Mouse (Mus musculus) urinary bladder, postnatal 4 days (tissue): Measurements from ENCODE around the gene Rab5if.
"Not testable (repeated sequence)": the region's sequence is repeated elsewhere in the genome, so short reads cannot be mapped to it uniquely, and the experiment has no call there.

ENCODE experiments used
- DNase-seq, 2 experiments: peaks; one replicate each; pipeline ENCODE4 v3.0.0; 2021 to 2022; ENCODE audit warnings: low spot score in 2 of 2

Gene Rab5if

GRCm38 (mm10) chr2:156862772-156863486 is at the start of gene Rab5if:
Gene Rab5if, plus strand, starts transcription at chr2:156863128.
- DNase-seq: peak; percentile 98

GRCm38 (mm10) chr2:156814344-156814801 is 48.6 kb upstream of the Rab5if start:
- no peak for DNase-seq

- no peak for DNase-seq
Observed at GRCm38 (mm10) chr2:156814893-156815292, 48.0 kb upstream of the Rab5if start.

- DNase-seq: no peak
Observed at GRCm38 (mm10) chr2:156815412-156815811, 47.5 kb upstream of the Rab5if start.

- no peak for DNase-seq
Observed at GRCm38 (mm10) chr2:156816116-156816515, 46.8 kb upstream of the Rab5if start.

GRCm38 (mm10) chr2:156825128-156825527 is 37.8 kb upstream of the Rab5if start:
- not testable (repeated sequence) for DNase-seq

- no peak for DNase-seq
Observed at GRCm38 (mm10) chr2:156834336-156834735, 28.6 kb upstream of the Rab5if start.

GRCm38 (mm10) chr2:156838839-156839238 is 24.1 kb upstream of the Rab5if start:
- no peak for DNase-seq

GRCm38 (mm10) chr2:156839319-156840191 is 23.4 kb upstream of the Rab5if start, which contains the start of gene Tgif2:
Gene Tgif2, plus strand, starts transcription at chr2:156840007.
- DNase-seq: peak; percentile 89 to 90

GRCm38 (mm10) chr2:156840301-156841027 is 22.5 kb upstream of the Rab5if start:
- DNase-seq: no peak

GRCm38 (mm10) chr2:156841028-156841840 is 21.7 kb upstream of the Rab5if start:
- DNase-seq: peak; percentile 67 to 72

GRCm38 (mm10) chr2:156841841-156842706 is 20.9 kb upstream of the Rab5if start:
- DNase-seq: peak in 1 of 2 experiments; percentile 40

- DNase-seq: no peak
Observed at GRCm38 (mm10) chr2:156842711-156843110, 20.2 kb upstream of the Rab5if start.

- DNase-seq: no peak
Observed at GRCm38 (mm10) chr2:156843331-156843730, 19.6 kb upstream of the Rab5if start.

- DNase-seq: no peak
Observed at GRCm38 (mm10) chr2:156844715-156845114, 18.2 kb upstream of the Rab5if start.

- DNase-seq: no peak
Observed at GRCm38 (mm10) chr2:156847653-156848052, 15.3 kb upstream of the Rab5if start.

GRCm38 (mm10) chr2:156848526-156849182 is 14.3 kb upstream of the Rab5if start:
- no peak for DNase-seq

GRCm38 (mm10) chr2:156850505-156850904 is 12.4 kb upstream of the Rab5if start:
- DNase-seq: no peak

GRCm38 (mm10) chr2:156853584-156853983 is 9.3 kb upstream of the Rab5if start:
- not testable (repeated sequence) for DNase-seq
